Mouse (Mus musculus): Measurements from ENCODE around the gene Emp3. TPM values are rescaled to one million over a fixed set of nuclear protein-coding genes. Genes with fewer than 3 reads are reported as not detected.

Emp3 gene
- total and polyA plus RNA-seq, 3 experiments: 2.8 to 4.8 TPM; not detected in 1

DNA sequence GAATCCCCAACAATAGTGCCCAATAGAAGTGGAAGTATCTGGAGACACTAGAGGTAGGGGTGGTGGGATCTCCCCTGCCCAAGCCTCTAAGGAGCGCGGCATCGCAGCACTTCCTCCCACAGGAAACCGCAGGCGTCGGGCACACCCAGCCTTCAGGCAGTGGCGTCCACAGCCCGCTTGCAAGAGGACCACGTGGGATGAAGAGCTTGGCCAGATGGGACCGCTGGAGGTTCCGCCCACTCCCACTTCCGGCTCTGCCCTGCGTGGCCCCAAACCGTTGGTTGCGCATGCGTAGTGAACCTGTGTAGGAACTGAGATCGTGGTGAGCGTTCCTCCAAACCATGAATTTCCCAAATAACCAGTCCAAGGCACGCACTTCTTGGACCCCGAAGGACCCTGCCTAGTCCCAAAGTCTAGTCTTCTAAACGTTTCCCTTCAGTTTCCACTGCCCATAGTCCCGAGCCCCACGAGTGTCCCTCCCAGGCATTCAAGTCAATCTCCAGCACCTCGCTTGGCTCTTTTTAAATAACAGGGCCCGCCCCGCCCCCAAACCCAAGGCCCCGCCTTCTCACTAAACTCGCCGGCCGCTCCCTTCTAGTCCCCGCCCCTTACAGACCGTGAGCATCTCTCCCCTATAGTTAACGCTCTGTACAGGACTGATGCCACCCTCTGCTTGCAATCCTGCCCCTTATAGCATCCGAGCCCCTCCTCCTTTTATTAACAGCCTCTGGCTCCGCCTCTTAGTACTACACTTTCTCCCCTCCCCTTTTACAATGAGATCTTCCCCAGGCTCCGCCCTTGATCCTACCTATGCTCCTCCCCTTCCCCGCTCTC is 1.9 kb upstream of the Emp3 start:
- TF ChIP-seq POLR2AphosphoS5 (IDR thresholded peaks at IDR 0.05; ENCODE audit: insufficient replicate concordance, low read depth, low read length) (no peak), GATA2 (IDR thresholded peaks at IDR 0.05; ENCODE audit: borderline replicate concordance, low read depth, low read length) (no peak), TAL1 (conservative IDR thresholded peaks at IDR 0.05; ENCODE audit: low read depth, low read length) (no peak), CTCF (IDR thresholded peaks at IDR 0.05; ENCODE audit: low read depth, low read length) (no peak), GATA1 (IDR thresholded peaks at IDR 0.05; ENCODE audit: borderline replicate concordance, low read length) (no peak)
- no peak overlapping the region for H3K4me3 ChIP-seq (ENCODE audit: low read depth, low read length)
- peaks cover 21% of the 10 kb centered on the region for H3K27me3 ChIP-seq (ENCODE audit: insufficient read depth, low read length)
- no peak for DNase-seq (ENCODE audit: low spot score)
- no peaks in the 10 kb centered on the region for H3K36me3 ChIP-seq (replicated peaks)
- ATAC-seq (ENCODE audit: extremely low read depth, insufficient number of reproducible peaks, low FRiP score, poor library complexity, severe bottlenecking): peak; percentile 59
- H3K9me3 ChIP-seq (replicated peaks): no peaks in the 10 kb centered on the region
- H3K4me1 ChIP-seq (ENCODE audit: insufficient read depth, low read depth, low read length): peaks cover 17% of the 10 kb centered on the region

- H3K9me3 ChIP-seq (replicated peaks): no peaks in the 10 kb centered on the region
- H3K36me3 ChIP-seq (replicated peaks): no peaks in the 10 kb centered on the region
- TF ChIP-seq TAL1 (conservative IDR thresholded peaks at IDR 0.05; ENCODE audit: low read depth, low read length): no peak
- H3K4me3 ChIP-seq (ENCODE audit: low read depth, low read length): no peak overlapping the region
- ATAC-seq (ENCODE audit: extremely low read depth, insufficient number of reproducible peaks, low FRiP score, poor library complexity, severe bottlenecking): no peak
- H3K4me1 ChIP-seq (ENCODE audit: insufficient read depth, low read depth, low read length): peaks cover 17% of the 10 kb centered on the region
- DNase-seq (ENCODE audit: low spot score): no peak
- peaks cover 19% of the 10 kb centered on the region for H3K27me3 ChIP-seq (ENCODE audit: insufficient read depth, low read length)
These were observed 871 bp upstream of the Emp3 start for GRCm38 (mm10) chr7:45921950-45922600.

- no peak overlapping the region for H3K4me3 ChIP-seq (ENCODE audit: low read depth, low read length)
- peaks cover 19% of the 10 kb centered on the region for H3K27me3 ChIP-seq (ENCODE audit: insufficient read depth, low read length)
- TF ChIP-seq GATA1 (IDR thresholded peaks at IDR 0.05; ENCODE audit: borderline replicate concordance, low read length) (no peak), CTCF (IDR thresholded peaks at IDR 0.05; ENCODE audit: low read depth, low read length) (no peak)
- DNase-seq (ENCODE audit: low spot score) (no peak), ATAC-seq (ENCODE audit: extremely low read depth, insufficient number of reproducible peaks, low FRiP score, poor library complexity, severe bottlenecking) (no peak)
- H3K9me3 ChIP-seq (replicated peaks): no peaks in the 10 kb centered on the region
- peaks cover 17% of the 10 kb centered on the region for H3K4me1 ChIP-seq (ENCODE audit: insufficient read depth, low read depth, low read length)
- H3K36me3 ChIP-seq (replicated peaks): peaks cover 9% of the 10 kb centered on the region
These were observed 492 bp downstream of the Emp3 start for GRCm38 (mm10) chr7:45920583-45921241.

DNA sequence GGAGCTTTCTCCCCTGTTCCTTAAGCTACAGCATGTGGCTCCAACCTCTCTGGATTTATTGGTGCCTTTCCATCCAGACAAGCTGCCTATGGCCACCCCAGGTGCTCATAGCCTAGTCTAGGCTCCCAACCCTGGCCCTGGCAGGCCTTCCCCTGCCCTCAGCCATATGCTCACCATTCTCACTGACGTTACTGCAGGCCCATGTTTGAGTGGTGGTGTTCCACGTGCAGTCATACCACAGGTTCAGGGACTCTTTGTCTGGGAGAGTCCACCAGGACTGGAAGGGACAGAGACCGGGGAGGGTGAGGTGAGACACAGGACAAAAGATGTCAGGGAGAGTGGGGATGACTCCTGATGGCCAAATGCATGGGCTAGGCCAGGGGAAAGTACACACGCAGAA is 1.4 kb downstream of the Emp3 start:
- peaks cover 18% of the 10 kb centered on the region for H3K36me3 ChIP-seq (replicated peaks)
- H3K9me3 ChIP-seq (replicated peaks): no peaks in the 10 kb centered on the region
- H3K4me1 ChIP-seq (ENCODE audit: insufficient read depth, low read depth, low read length): peaks cover 17% of the 10 kb centered on the region
- H3K4me3 ChIP-seq (ENCODE audit: low read depth, low read length): no peak overlapping the region
- ATAC-seq (ENCODE audit: extremely low read depth, insufficient number of reproducible peaks, low FRiP score, poor library complexity, severe bottlenecking) (no peak), DNase-seq (ENCODE audit: low spot score) (no peak)
- no peak for TF ChIP-seq TAL1 (conservative IDR thresholded peaks at IDR 0.05; ENCODE audit: low read depth, low read length)
- TF ChIP-seq CTCF (IDR thresholded peaks at IDR 0.05; ENCODE audit: low read depth, low read length): no peak
- TF ChIP-seq GATA2 (IDR thresholded peaks at IDR 0.05; ENCODE audit: borderline replicate concordance, low read depth, low read length): no peak
- TF ChIP-seq GATA1 (IDR thresholded peaks at IDR 0.05; ENCODE audit: borderline replicate concordance, low read length): no peak
- no peak for TF ChIP-seq POLR2AphosphoS5 (IDR thresholded peaks at IDR 0.05; ENCODE audit: insufficient replicate concordance, low read depth, low read length)
- H3K27me3 ChIP-seq (ENCODE audit: insufficient read depth, low read length): peaks cover 19% of the 10 kb centered on the region

- no peaks in the 10 kb centered on the region for H3K9me3 ChIP-seq (replicated peaks)
- H3K4me3 ChIP-seq (ENCODE audit: low read depth, low read length): no peak overlapping the region
- DNase-seq (ENCODE audit: low spot score) (no peak), ATAC-seq (ENCODE audit: extremely low read depth, insufficient number of reproducible peaks, low FRiP score, poor library complexity, severe bottlenecking) (no peak)
- H3K27me3 ChIP-seq (ENCODE audit: insufficient read depth, low read length): peaks cover 17% of the 10 kb centered on the region
- H3K4me1 ChIP-seq (ENCODE audit: insufficient read depth, low read depth, low read length): peaks cover 17% of the 10 kb centered on the region
- peaks cover 23% of the 10 kb centered on the region for H3K36me3 ChIP-seq (replicated peaks)
- TF ChIP-seq GATA1 (IDR thresholded peaks at IDR 0.05; ENCODE audit: borderline replicate concordance, low read length) (no peak), CTCF (IDR thresholded peaks at IDR 0.05; ENCODE audit: low read depth, low read length) (peak; percentile 66)
These were observed 2.0 kb downstream of the Emp3 start for GRCm38 (mm10) chr7:45919083-45919671.

DNA sequence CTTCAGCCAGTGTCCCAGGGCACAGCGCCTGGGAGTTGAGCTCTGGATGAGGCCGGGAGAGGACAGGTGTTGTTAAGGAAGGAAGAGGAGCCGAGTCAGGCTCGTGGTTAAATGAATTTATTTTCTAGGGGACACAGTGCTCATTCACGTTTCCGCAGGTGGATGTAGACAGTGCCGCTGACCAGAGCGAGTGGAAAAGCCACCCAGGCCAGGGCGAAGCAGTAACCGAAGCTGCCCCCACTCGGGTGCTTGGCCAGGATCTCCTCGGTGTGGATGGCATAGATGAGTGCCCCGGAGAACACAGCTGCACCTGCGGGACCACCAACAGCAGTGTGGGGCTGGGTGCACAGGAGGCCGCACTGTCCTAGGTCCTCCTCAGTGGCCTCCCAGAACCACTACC is 3.3 kb downstream of the Emp3 start:
- DNase-seq (ENCODE audit: low spot score) (no peak), ATAC-seq (ENCODE audit: extremely low read depth, insufficient number of reproducible peaks, low FRiP score, poor library complexity, severe bottlenecking) (no peak)
- Histone ChIP-seq H3K4me1 (ENCODE audit: insufficient read depth, low read depth, low read length) (peaks cover 15% of the 10 kb centered on the region), H3K4me3 (ENCODE audit: low read depth, low read length) (no peak overlapping the region), H3K36me3 (replicated peaks) (peaks cover 36% of the 10 kb centered on the region), H3K27me3 (ENCODE audit: insufficient read depth, low read length) (peaks cover 14% of the 10 kb centered on the region), H3K9me3 (replicated peaks) (no peaks in the 10 kb centered on the region)
- TF ChIP-seq GATA1 (IDR thresholded peaks at IDR 0.05; ENCODE audit: borderline replicate concordance, low read length) (no peak), POLR2AphosphoS5 (IDR thresholded peaks at IDR 0.05; ENCODE audit: insufficient replicate concordance, low read depth, low read length) (no peak), CTCF (IDR thresholded peaks at IDR 0.05; ENCODE audit: low read depth, low read length) (no peak), TAL1 (conservative IDR thresholded peaks at IDR 0.05; ENCODE audit: low read depth, low read length) (no peak), GATA2 (IDR thresholded peaks at IDR 0.05; ENCODE audit: borderline replicate concordance, low read depth, low read length) (no peak)
